Mouse (Mus musculus) heart, adult 10 weeks (tissue): ENCODE results near the gene Serpina3a. TPM values are rescaled to one million over a fixed set of nuclear protein-coding genes. Genes with fewer than 3 reads are reported as not detected.

ENCODE experiments used
- polyA plus RNA-seq: library from polyadenylated mRNA; stranded (reverse); fragments of 350-450 nt; fragmentation: Illumina TruSeq; extraction: RNeasy Lipid Tissue Mini Kit (QIAGEN cat#74804); gene quantifications from one replicate; pipeline ENCODE4 v1.2.3, GENCODE M21; 2014; ENCODE audit warnings: low read depth, low replicate concordance

Serpina3a gene
- not detected for polyA plus RNA-seq

GRCm38 (mm10) chr12:104112333-104112732, at the start of gene Serpina3a:
TSS of gene Serpina3a (plus strand) at chr12:104112724.

GRCm38 (mm10) chr12:104100768-104101167, 11.8 kb upstream of the Serpina3a start, which contains the start of gene Serpina5:
TSS of gene Serpina5 (plus strand) at chr12:104101113.

GRCm38 (mm10) chr12:104127696-104128095, 15.2 kb downstream of the Serpina3a start, which contains the start of gene Serpina3b:
TSS of gene Serpina3b (plus strand) at chr12:104127996.

GRCm38 (mm10) chr12:104153656-104154055, 41.1 kb downstream of the Serpina3a start, which contains the start of gene Serpina3c:
TSS of gene Serpina3c (minus strand) at chr12:104153870.

Other genes starting within 250 kb of the Serpina3a start
- gene Serpina1a, start 249.2 kb upstream of the Serpina3a start, polyA plus RNA-seq, result 3.4 TPM
- 6.7 TPM for gene Serpina1c, start 207.8 kb upstream of the Serpina3a start, polyA plus RNA-seq
- 1.1 TPM for gene Serpina1e, start 153.7 kb upstream of the Serpina3a start, polyA plus RNA-seq
- not detected for gene Serpina11, start 122.8 kb upstream of the Serpina3a start, polyA plus RNA-seq
- gene Serpina9, start 99.0 kb upstream of the Serpina3a start, polyA plus RNA-seq, result 0.37 TPM
- not detected for gene Serpina12, start 68.3 kb upstream of the Serpina3a start, polyA plus RNA-seq
- not detected for gene Serpina5, start 11.6 kb upstream of the Serpina3a start, polyA plus RNA-seq
- gene Serpina3b, start 15.3 kb downstream of the Serpina3a start, polyA plus RNA-seq, result not detected
- 0.65 TPM for gene Serpina3c, start 41.1 kb downstream of the Serpina3a start, polyA plus RNA-seq
- not detected for gene Serpina3f, start 101.8 kb downstream of the Serpina3a start, polyA plus RNA-seq
- gene Serpina3g, start 123.5 kb downstream of the Serpina3a start, polyA plus RNA-seq, result 0.50 TPM
- gene Serpina3i, start 150.4 kb downstream of the Serpina3a start, polyA plus RNA-seq, result not detected
- not detected for gene Serpina3j, start 201.8 kb downstream of the Serpina3a start, polyA plus RNA-seq
- gene Serpina3k, start 225.8 kb downstream of the Serpina3a start, polyA plus RNA-seq, result 6.9 TPM
- gene Serpina3m, start 225.8 kb downstream of the Serpina3a start, polyA plus RNA-seq, result 0.37 TPM